Mouse (Mus musculus) common myeloid progenitor, adult 5-6 weeks (primary cell): Measurements from ENCODE around the gene Ss18l2. TPM values are rescaled to one million over a fixed set of nuclear protein-coding genes. Genes with fewer than 3 reads are reported as not detected.

Experiments used
- ATAC-seq: replicated peaks from 2 replicates; pipeline ENCODE4 v1.8.0; 2016; ENCODE audit warnings: low read depth, mild to moderate bottlenecking, moderate TSS enrichment, inconsistent platforms; ENCODE audit not compliant: poor library complexity, severe bottlenecking
- total RNA-seq: library from RNA; stranded (forward); fragments of 200-1000, 187-1606 nt; gene quantifications from 2 replicates; pipeline ENCODE4 v1.2.3, GENCODE M21; 2017

The Ss18l2 gene
- total RNA-seq, 1 experiment from 2014 or later: 34.8 TPM

- 0 out of 2 replicates have a peak, but pooled peaks have one; percentile 42 for ATAC-seq
Measured at GRCm38 (mm10) chr9:121697150-121698049, 12.7 kb upstream of the Ss18l2 start.

- ATAC-seq: no peak
Measured at GRCm38 (mm10) chr9:121704261-121704645, 5.9 kb upstream of the Ss18l2 start.

DNA sequence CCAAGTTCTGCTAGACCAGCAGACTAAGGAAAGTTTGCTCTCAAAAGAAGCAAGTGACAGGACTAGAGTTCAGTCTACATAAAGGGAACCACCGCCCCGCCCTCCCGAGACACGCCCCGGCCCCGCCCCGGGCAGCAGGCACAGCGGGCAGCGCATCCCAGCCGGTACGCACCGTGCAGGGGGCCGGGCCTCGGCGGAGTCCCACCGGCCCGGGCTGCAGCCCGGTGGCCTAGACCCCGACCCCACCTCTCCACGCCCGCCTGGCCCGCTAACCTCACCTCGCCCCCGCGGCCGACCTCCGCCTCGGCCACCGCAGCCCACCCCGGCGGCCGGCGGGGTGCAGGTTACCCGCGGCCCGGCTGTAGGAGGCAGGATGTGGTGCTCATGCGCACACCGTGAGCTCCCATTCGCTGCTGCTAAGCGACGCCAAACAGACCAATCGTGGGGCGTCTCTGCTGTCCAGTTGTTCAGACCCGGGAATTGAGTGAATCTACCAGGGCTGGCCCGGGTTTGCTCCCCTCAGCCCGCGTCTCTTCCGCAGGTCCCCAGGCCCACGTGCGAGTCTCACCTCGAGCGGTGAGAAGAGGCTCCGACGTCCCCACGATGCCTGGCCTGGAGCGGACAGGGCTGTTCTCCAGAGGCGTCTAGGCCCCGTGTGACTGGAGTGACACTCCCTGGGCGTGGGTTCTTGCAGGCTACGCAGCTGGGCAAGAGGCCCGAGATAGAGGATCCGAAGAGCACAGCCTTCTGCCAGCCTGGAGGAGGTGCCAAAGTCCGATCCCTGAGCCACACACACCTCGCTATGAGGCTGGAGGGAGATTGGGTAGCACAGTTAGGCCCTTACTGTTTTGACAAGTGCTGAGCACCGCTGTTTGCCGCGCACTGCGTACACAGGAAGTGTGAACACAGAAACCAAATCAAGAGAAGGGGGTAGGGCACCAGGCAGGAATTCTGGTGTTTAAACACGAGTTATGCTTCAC lies 5.2 kb upstream of the Ss18l2 start, which contains the start of gene Sec22c:
Gene Sec22c (minus strand): TSS at position 845 of the 980 bp plus-strand sequence.
- peak; percentile 75 for ATAC-seq

- peak; percentile 3; the same call in 1 of the 2 replicates for ATAC-seq
Measured at GRCm38 (mm10) chr9:121706029-121706675, 4.0 kb upstream of the Ss18l2 start.

DNA sequence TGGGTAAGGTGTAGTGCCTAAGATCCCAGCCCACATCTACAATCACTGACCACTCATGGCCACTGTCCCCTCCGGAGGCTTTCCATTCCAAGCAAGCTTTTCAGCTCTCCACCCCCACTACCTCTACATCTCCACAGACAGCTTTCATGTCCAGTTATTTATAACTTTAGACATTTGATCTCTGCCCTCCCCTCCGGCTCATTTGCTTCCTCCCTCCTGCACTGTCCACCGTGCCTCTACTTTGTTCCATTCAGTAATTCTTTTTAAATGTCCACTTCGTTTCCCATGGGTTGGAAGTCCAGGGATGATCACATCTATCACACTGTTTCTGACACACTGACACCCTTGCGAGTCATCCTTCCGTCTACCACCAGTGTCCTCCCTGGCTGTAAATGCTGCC lies 2.3 kb upstream of the Ss18l2 start:
- no peak for ATAC-seq

GRCm38 (mm10) chr9:121708506-121709486 lies 1.3 kb upstream of the Ss18l2 start:
- peak; percentile 10 for ATAC-seq

DNA sequence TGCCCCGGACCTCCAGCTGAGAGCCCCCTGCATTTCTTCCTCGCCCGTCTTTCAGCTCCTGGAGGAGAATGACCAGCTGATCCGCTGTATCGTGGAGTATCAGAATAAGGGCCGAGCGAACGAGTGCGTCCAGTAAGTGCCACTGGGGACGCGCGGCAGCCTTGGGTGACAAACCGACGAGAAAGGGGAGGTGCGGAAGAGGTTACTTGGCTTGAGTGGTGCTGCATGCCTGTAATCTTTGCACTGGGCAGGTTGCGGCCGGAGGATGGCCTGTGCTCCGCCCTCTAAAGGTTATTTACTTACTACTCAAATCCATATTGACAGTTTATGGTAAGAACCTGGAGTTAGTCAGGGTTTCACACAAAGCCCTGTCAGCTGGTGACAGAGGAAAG lies 451 bp downstream of the Ss18l2 start:
- peak; percentile 30 for ATAC-seq

DNA sequence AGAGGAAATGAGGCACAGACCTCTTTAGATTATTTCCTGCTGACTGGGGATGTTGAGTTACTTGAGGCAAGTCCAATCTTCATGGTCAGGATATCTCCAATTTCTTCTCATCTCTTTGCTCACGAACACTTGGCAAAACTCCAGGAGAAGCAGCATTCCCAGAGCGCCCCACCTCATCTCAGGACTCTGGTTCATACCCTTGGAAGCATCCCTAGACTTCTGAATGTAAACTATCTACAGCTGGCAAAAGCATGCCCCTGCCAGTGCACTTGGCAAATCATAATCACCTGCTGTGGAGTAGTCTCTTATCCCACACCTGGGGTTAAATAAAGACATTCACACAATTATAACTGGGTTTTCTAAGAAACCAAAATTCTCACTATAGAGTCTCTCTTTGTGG lies 6.9 kb downstream of the Ss18l2 start:
- no peak for ATAC-seq

GRCm38 (mm10) chr9:121718070-121718705 lies 8.1 kb downstream of the Ss18l2 start:
- ATAC-seq: 0 out of 2 replicates have a peak, but pooled peaks have one; percentile 9

- ATAC-seq: peak; percentile 93
Measured at GRCm38 (mm10) chr9:121718792-121719318, 8.7 kb downstream of the Ss18l2 start, which contains the start of gene Nktr. Gene Nktr (plus strand): TSS chr9:121719169.

DNA sequence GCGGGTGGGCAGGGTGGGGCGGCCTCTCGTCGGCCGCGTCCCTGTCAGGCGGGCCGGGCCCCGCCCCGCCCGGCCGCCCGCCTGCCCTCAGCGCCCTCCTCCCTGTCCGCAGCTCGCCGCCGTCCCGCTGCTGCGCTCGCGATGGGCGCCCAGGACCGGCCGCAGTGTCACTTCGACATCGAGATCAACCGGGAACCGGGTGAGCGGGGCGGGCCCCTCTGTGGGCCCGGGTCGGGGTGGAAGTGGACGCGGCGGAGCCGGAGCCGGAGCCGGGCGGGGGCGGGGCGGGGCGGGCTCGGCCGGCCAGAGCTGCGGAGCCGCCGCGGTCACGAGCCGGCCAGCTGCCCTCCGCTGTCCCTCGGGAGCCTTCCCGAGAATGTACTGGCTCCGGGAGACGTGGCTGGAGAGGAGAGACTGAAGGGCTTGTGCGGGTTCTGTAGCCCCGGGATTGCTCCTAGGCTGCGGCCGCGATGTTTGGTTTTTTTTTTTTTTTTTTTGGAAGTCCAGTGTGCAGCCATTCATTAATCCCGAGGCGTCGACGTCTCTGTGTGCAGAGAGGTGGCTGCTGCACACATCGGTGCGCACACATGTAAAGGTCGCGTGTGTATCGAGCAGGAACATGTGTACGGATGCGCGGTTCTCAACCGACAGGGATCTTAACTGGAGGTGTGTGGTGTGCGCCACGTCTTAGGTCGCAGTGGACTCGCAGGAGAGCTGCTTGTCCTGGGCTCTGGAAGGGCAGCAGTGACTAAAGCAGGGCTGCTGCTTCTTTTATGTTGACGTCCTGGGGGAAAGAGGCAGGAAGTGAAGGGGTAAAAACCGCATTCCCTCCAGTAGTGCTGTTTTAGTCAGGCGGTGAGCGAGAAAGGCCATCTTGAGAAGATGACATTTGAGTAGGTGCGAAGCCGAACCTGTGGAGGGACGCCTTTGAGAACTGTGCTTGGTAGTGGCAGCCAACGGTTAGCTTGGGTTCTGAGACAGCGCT lies 9.5 kb downstream of the Ss18l2 start:
- peak; percentile 33 for ATAC-seq

DNA sequence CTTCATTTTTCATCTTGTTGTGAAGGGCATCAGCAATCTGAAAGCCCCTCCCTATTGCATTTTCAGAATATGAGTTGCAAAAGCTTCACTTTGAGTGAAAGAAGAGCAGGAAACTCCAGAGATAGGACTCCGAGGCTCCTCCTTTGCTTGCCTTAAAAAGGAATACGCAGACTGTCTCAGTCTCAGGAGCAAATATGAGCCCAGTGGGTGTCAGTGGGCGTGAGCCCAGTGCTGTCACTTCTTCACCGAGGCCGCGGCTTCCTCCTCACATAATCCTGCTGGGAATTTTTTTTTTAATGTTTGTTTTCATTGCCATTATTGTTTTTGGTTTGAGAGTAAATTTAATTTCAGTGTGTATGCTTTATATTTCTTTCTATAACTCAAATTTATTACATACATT lies 30.4 kb downstream of the Ss18l2 start:
- ATAC-seq: no peak

GRCm38 (mm10) chr9:121741168-121741567 lies 31.0 kb downstream of the Ss18l2 start:
- ATAC-seq: no peak

DNA sequence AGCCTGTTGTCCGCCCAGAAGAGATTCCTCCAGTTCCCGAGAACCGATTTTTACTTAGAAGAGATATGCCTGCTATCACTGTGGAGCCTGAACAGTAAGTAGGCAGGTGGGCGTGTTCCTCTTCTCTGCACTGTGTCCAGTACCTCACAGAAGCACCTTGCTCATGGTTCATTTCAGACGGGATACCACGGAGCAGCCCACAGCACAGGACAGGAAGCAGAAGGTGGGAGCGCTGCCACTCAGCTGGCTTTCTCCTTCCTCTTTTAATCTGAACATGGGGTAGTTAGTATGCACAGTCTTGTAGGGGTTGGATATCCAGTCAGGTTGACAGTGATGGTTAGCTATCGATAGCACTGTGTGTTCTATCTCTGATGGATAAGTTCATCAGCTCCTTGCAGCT lies 33.9 kb downstream of the Ss18l2 start:
- 0 out of 2 replicates have a peak, but pooled peaks have one; percentile 36 for ATAC-seq

- no peak for ATAC-seq
Measured at GRCm38 (mm10) chr9:121752774-121753173, 42.6 kb downstream of the Ss18l2 start.

- no peak for ATAC-seq
Measured at GRCm38 (mm10) chr9:121754624-121755023, 44.5 kb downstream of the Ss18l2 start.

- no peak for ATAC-seq
Measured at GRCm38 (mm10) chr9:121756785-121757184, 46.7 kb downstream of the Ss18l2 start.
